Comparison of ENCODE assay signal across 8 mouse cellular contexts in the genomic region with DNA sequence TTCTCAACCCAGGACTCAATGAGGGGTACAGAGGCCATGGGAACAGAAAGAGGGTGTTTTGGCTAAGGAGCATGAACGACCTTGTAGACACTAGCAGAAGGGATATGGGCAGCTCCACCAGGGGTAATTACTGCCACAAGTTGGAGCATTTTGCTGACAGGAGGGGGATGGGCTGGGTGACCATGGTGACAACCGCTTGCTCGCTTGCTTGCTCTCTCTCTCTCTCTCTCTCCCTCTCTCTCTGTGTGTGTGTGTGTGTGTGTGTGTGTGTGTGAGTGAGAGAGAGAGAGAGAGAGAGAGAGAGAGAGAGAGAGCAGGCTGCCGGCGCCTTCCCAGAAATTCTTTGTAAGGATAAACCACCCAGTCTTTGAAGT.
DNase-seq lines count a peak whose midpoint lies in the region; ATAC-seq lines count a peak whose summit lies in the region.

No protein-coding gene starts in this region.

- H3K27me3 ChIP-seq in embryonic facial prominence, embryonic 11.5 days (ENCODE audit: control insufficient read depth, insufficient read depth, low read length) = no peaks in the 10 kb centered on the region
- H3K27me3 ChIP-seq in midbrain, embryonic 12.5 days = peaks cover 46% of the 10 kb centered on the region

- H3K27ac ChIP-seq in embryonic facial prominence, embryonic 11.5 days (replicated peaks; ENCODE audit: low read depth, low read length) = no peak overlapping the region
- peak overlapping the region; percentile 80 for H3K27ac ChIP-seq in midbrain, embryonic 12.5 days (replicated peaks)

- H3K9me3 ChIP-seq in embryonic facial prominence, embryonic 11.5 days (replicated peaks; ENCODE audit: control insufficient read depth, low read length) = no peaks in the 10 kb centered on the region
- no peaks in the 10 kb centered on the region for H3K9me3 ChIP-seq in midbrain, embryonic 12.5 days

- no peak overlapping the region for H3K4me3 ChIP-seq in embryonic facial prominence, embryonic 11.5 days (ENCODE audit: low read depth, low read length)
- H3K4me3 ChIP-seq in midbrain, embryonic 12.5 days = no peak overlapping the region

- H3K4me2 ChIP-seq in embryonic facial prominence, embryonic 11.5 days (ENCODE audit: low read depth, low read length) = no peak overlapping the region
- peak overlapping the region; percentile 47 for H3K4me2 ChIP-seq in midbrain, embryonic 12.5 days (replicated peaks)

- H3K4me1 ChIP-seq in embryonic facial prominence, embryonic 11.5 days (ENCODE audit: control insufficient read depth, insufficient read depth, low read length) = peaks cover 9% of the 10 kb centered on the region
- H3K4me1 ChIP-seq in midbrain, embryonic 12.5 days = peaks cover 46% of the 10 kb centered on the region

- intact Hi-C loops in left cerebral cortex, postnatal 4 days (cut with DNase I) = no loop called here
- intact Hi-C loops in left cerebral cortex, postnatal 36 days (cut with DNase I) = no loop called here
- intact Hi-C loops in gastrocnemius, postnatal 36 days (cut with DNase I) = loop anchor here (5.0 kb wide), 1 partner anchor 83 kb away; no protein-coding TSS in a partner anchor

- no peak for ATAC-seq in embryonic facial prominence, embryonic 11.5 days (replicated peaks; ENCODE audit: insufficient number of reproducible peaks, low FRiP score, low TSS enrichment, low read depth)
- ATAC-seq in midbrain, embryonic 12.5 days (ENCODE audit: low FRiP score, low read depth) = peak; percentile 45; the same call in 1 of the 2 replicates

- H3K36me3 ChIP-seq in embryonic facial prominence, embryonic 11.5 days (replicated peaks; ENCODE audit: control insufficient read depth, insufficient read depth, low read depth, low read length) = no peaks in the 10 kb centered on the region
- H3K36me3 ChIP-seq in midbrain, embryonic 12.5 days = no peaks in the 10 kb centered on the region

- peak; percentile 50 for DNase-seq in left cerebral cortex, postnatal 4 days
- no peak for DNase-seq in left cerebral cortex, postnatal 36 days (ENCODE audit: low spot score in 2 of 2)
- peak; percentile 61 for DNase-seq in embryonic facial prominence, embryonic 11.5 days (ENCODE audit: low spot score)
- DNase-seq in induced T-regulatory cell, adult 2 months (ENCODE audit: low read depth) = peak; percentile 61
- no peak for DNase-seq in cerebellum, adult 8-10 months
- no peak for DNase-seq in gastrocnemius, postnatal 36 days
- DNase-seq in right cerebral cortex, postnatal 14 days = no peak

- H3K9ac ChIP-seq in embryonic facial prominence, embryonic 11.5 days (replicated peaks; ENCODE audit: low read length) = no peak overlapping the region
- H3K9ac ChIP-seq in midbrain, embryonic 12.5 days (replicated peaks) = 0 out of 2 replicates have a peak overlapping the region, but pooled peaks have one; percentile 24

- WGBS in embryonic facial prominence, embryonic 11.5 days = 6% methylated on average over 5 of the region's 5 CpGs
- WGBS in midbrain, embryonic 12.5 days = 1% methylated on average over 4 of the region's 5 CpGs

Comparison
In these comparisons a context has a peak if more than half of its experiments do, and no peak if none do; other contexts are left out.
1. DNase-seq: peak in left cerebral cortex, postnatal 4 days (single experiment), embryonic facial prominence, embryonic 11.5 days (single experiment) and induced T-regulatory cell, adult 2 months (single experiment); none in left cerebral cortex, postnatal 36 days (0 of 2), cerebellum, adult 8-10 months (single experiment), gastrocnemius, postnatal 36 days (0 of 2) and right cerebral cortex, postnatal 14 days (single experiment).